Mouse (Mus musculus) ZHBTc4 (cell line): ENCODE measurements around the gene Sec14l1.

Experiments
- DNase-seq: peaks from one replicate; pipeline ENCODE4 v3.0.0-alpha.2; 2011; ENCODE audit warnings: low read depth, low spot score

The Sec14l1 gene

DNA sequence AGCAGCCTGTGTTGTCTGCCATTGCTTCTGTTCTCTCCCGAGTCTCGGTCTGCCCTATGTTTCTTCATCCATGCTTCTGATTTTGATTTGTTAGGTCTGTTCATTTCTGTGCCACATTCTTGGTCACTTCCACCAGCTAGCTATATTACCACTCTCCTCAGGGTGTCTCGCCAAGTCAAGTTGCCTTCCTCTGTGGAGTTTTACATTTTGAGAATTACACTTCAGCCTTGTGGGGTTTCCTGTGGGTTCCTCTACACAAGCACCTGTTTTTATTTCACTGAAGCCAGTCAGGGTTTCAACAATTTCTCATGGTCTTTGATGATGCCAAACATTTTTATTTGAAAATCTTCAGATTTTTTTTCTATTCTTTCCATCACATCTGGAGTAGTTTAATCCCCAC lies 67.8 kb downstream of the Sec14l1 start:
- DNase-seq, result no peak

DNA sequence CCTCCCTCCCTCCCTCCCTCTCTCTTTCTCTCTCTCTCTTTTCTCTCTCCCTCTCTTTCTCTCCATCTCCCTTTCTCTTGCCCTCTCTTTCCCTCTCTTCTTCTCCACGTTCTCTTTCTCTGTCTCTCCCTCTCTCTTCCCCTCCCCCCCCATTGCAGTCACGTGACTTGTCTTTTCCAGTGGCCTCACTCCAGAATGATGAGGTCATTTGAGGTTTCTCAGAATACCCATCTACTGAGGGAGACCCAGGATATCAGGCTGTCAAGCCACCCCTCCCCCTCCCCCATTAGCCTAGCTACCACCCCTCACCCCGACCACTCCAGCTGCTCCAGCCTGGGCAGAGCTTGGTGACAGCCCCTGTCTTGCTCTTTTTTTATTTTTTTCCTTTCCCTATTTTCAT lies 68.3 kb downstream of the Sec14l1 start:
- DNase-seq, result no peak

DNA sequence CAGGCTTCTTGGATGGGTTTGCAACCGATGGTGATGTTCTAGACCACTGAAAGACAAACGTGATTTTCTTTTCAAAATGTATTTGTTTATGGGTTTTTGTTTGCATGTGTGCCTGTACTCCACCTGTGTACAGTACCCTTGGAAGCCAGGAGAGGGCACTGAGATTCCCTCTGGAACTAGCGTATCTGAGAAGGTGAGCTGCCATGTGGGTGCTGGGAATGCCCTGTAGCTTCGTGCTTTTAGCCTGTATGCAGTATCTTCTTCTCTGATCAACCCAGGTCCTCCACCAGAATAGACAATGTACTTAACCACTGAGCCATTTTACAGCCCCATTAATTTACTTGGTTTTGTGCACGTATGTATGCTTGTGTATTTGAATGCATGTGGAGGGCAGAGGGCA lies 68.9 kb downstream of the Sec14l1 start:
- peak; percentile 60 for DNase-seq

DNA sequence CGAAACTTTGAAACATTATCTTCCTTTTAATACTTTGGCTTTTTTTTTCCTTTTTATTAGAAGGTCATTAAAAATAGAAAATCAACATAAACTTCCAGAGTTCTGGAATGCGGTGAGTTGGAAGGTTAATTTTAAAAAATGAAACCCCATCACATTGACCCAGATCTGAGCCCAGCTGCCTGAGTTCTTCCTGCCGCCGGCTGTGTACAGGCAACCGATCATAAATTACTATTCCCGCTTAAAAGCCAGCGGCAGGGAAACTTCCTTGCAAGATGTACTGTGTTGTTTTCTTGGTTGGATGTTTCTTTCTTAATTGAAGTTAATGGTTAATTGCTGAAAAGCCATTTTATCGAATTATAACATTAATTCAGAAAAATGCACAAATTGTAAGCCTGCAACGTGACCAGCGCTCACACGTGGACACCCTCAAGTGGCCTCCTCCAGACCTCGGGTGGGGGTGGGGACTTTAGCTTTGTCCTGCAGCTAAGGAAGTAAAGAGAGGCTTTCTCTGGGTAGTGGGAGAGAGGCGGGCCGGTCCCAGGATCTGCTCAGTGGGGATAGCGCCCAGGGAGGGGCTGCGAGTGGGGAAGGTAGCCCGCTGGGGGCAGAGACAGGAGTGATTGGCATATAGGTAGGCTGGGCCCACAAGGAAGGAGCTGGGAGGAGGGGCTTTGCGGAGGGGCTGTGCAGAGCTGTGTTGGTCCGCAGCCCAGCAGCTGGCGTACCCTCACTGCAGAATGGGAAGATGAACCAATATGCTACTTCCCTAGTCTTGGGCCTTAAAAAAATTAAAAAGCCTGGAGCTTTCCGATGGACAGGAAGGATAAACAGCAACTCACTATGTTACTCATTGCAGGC lies 70.3 kb downstream of the Sec14l1 start:
- DNase-seq, result no peak

DNA sequence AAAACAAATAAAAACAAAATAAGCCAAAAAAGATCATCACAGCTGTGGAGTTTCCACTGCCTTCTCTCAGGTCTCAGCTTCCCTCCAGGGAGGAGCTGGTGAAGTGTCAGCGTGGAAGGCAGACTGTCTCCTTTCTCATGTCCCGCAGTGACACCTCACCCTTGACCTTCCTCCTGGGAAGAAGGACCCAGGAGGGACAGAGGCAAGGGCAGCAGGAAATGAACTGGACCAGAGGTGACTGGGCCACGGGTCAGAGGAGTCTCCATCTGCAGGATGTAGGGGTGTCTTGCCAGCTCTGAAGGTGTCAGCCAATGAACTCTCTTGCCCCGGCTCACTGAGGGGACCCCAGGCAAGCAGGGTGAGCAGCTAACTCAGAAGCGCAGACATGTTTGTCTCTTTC lies 76.6 kb downstream of the Sec14l1 start:
- no peak for DNase-seq

DNA sequence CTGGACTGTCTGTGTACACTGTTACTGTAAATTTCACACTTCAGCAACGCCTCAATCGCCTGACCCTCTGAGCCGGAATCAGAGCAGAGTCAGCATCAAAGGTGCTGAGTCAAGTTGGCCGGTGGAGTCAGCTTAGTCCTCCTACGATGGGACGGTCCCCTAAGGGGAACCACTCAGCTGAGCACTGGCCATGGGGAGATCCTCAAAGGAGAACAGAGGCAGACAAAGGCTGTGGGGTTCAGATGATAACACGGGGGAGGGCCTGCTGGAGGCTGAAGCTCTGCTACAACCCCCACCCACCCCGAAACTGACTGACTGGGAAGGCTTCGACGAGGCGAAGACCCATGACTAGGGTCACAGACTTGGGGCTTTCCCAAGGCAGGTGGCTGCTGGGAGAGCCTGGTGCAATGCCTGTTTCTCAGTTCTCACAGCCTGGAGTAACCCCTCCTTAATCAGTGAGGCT lies 79.5 kb downstream of the Sec14l1 start:
- DNase-seq, result no peak

DNA sequence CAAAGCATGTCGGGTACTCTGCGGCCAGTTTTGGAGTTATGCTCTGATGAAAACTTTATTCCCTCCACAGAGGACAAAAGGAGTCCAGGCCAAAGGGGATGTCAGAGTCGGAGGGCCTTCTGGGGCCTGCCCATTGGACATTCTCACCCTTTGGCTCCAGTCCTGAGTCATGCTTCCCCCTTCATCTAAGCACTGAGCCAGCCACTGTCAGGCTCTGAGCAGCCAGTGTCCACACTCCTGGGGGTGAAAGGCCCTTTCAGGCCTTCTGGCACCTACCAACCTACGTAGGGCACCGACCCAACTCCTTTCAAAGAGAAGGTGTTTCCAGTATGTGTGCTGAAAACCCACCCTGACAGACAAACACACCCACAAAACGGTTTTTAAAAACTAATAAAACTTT lies 80.6 kb downstream of the Sec14l1 start:
- no peak for DNase-seq

DNA sequence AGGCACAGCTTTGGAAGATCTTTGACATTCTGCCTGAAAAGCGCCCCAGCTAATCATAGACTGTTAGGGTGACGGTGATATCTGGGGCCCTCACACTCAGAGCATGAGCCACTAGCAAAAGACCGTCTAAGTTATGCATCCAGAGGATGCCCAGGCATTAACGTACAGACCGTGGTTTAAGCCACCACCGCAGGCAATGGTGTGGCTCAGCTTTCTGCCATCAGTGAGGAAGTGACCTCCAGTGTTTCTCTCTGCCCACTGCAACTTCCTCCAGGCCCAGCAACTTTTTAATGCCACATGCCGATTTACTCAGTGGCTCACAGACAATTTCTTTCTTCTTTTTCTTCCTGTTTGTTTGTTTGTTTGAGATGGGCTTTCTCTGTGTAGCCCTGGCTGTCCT lies 81.7 kb downstream of the Sec14l1 start:
- no peak for DNase-seq

DNA sequence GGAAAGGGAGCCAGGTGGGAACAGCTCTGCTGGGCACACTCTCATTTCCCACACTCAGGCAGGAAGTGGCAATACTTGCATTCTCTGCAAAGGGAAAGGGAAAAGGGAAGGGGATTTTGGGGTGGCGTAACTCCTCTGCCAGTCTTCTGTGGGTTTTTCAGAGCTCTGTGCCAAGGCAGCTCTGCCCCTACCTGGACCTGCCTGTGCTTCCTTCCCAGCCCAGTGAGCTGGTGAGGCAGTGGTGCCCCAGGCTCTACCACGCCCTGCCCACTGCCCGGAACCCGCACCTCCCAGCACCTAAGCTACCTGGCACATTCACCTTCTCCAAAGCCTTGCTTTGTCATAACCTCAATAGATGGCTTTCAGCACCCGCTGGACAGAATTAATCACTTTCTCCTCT lies 83.2 kb downstream of the Sec14l1 start:
- DNase-seq, result no peak

DNA sequence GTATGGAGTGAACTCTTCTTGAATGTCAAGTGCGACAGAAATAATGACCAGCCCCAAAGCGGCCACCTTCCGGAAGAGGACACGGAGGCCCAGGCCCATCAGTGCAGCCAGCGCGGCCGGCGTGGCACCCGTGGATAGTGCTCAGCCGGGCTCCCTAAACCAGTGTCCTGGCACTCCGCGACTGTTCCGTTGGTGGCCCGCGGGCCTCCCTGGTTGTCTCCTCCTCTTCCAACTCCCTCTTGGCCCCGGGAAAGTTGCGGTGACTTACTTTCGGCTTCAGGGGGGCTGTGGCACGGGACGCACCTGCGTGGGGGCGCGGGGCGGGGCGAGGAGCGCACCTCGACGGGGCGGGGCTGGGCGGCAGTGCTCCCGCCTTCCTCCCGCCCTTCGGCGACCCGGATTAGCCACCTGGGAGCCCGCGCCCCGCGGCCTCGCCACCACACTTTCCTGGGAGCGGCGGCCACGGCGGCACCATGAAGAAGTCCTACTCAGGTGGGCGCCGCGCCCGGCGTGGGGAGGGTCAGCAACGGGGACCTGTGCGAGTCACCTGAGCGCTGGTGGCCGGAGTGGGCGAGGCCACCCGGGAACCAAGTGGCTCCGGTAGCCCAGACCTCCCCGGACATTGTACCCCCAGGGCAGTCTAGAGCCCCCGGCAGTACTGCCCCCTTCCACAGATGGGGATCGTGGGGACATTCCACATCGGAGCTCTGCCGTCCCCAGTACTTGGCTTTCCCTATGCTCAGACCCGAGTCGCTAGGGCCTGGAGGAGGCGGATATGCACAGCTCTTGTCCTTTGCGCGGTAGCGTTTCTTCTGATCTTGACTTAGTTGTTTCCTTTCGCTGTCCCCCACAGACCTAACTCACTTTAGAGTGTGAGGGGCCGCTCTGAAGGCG lies 84.6 kb downstream of the Sec14l1 start, which contains the start of gene Sept9:
Gene Sept9 (plus strand): TSS at position 380 of the 894 bp plus-strand sequence.
- peak; percentile 53 for DNase-seq

DNA sequence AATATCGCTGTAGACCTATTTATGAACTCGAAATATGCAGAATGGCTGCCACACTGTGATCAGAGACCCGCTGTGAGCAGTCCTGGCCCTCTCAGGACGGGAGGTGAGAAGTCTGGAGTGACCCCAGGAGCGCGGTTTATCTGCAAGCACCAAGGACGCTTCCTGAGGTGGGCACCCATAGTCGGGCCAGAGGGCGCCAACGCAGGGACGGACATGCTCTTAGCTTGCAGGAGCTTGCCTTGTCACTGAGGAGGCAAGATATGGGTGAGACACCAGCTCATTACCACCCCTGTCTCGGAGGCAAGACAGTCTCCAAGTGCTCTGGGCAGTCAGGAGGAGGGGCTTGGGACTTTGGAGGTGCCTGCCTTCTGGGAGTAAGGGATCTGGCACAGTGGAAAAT lies 86.9 kb downstream of the Sec14l1 start:
- DNase-seq, result no peak

DNA sequence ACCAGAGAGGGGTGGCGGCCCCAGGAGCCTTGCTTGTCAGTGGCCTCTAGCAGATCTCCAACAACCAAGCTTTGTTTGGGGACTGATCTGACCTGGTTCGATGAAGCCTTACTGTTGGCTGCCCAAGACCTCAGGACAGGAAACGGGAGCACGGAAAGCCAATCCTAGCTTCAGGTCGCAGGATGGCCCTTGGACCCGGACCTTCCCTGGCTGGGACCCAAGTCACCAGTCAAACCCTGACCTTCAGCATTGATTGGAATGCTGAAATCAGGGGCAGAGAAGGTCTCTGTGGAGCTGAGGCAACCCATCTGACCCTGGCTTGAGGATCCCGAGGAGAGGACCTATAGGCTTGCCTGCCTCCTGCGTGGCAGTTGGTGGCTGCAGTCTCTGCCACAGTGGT lies 89.6 kb downstream of the Sec14l1 start:
- DNase-seq, result no peak

DNA sequence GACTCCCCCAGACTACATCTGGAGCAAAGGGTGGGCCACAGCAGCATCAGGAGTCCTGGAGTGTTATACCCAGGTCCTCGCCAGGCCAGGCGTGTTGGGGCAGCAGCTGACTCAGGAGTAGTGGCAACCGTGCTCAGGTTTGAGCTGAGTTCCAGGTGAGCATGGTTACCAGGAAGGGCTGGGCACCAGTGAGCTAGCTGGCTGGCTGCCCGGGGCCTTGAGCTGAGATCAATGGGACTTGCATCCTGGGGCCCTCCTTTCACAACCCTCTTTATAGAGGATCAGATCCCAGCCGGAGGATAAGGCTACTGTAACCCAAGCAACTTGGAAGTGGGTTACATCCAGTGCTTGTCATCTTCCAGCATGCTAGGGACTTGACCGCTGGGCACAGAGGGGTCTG lies 90.1 kb downstream of the Sec14l1 start:
- DNase-seq, result no peak

DNA sequence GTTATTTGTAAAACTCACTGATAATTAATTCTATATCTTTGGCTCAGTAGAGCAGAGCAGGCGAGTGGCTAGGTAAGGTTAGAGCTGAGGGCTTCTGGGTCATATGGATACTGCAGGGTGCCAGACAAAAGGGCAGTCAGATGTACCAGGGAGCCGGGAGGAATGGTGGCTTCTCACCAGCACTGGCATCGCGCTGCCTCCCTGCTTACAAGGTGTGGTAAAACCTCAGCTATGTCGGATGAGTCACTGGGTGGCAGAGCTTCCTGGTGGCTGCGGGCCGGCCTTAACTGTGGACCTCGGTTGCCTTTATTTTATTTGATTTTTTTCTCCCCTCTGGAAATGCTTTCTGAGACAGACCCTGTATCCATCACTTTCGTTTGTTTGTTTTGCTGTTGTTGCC lies 90.5 kb downstream of the Sec14l1 start:
- DNase-seq, result no peak

DNA sequence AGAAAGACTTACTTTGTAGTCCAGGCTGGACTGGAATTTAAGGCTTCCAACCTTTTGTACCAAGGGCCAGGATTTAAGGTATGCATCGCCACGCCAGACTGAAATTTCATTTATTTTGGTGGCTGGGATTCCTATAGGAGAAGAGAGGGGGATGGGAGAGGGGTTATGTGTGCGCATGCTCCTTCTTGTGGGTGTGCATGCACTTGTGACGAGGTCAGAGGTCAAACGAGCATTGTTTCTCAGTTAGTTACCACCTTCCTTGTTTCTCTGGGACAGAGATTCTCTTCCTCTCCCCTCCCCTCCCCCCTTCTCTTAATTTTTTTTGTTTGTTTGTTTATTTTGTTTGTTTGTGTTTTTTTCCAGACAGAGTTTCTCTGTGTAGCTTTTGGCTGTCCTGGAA lies 92.5 kb downstream of the Sec14l1 start:
- peak; percentile 46 for DNase-seq

DNA sequence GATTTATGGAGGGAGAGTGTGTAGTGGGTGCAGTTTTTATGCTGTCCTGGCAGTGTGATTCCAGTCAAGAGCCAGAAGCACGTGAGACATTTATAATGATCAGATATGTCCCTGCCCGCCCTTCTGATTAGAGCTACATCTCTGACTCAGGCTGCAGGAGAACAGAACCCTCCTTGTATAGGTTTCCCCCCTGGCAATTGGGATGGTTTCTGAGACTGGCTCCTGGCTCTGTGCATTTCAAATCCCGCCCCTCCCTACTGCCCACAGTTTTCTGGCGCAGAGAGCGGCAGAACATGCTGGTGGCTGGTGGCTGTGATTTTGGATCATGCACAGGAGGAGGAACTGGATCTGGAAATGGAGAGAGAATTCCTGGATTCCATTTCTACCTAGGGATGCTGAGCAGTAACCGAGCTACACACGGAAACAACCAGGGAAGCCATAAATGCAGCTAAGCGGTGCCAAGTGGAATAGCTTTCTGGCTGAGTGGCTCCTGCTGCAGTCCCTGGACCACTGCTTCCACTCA lies 93.2 kb downstream of the Sec14l1 start:
- no peak for DNase-seq
